Mouse (Mus musculus): Measurements from ENCODE around the gene Ninj2.

- no peak for TF ChIP-seq CHD2 (IDR thresholded peaks at IDR 0.05; ENCODE audit: low read depth, low read length)
- TF ChIP-seq MAFK (IDR thresholded peaks at IDR 0.05; ENCODE audit: insufficient read depth, low read depth, low read length): no peak
- TF ChIP-seq ZNF384 (IDR thresholded peaks at IDR 0.05; ENCODE audit: low read depth, low read length): no peak
- TF ChIP-seq HCFC1 (IDR thresholded peaks at IDR 0.05; ENCODE audit: borderline replicate concordance, insufficient read depth, low read length): no peak
Observed at GRCm38 (mm10) chr6:120085832-120086231, 7.3 kb upstream of the Ninj2 start.

All from ES-E14 (cell line).